In genomic region chr10:111419375-111420194, GRCm38 (mm10) we compare ENCODE assay signal across 8 mouse cellular contexts. TPM values are rescaled to one million over a fixed set of nuclear protein-coding genes. Genes with fewer than 3 reads are reported as not detected.
DNase-seq lines count a peak whose midpoint lies in the region; ATAC-seq lines count a peak whose summit lies in the region.

No protein-coding gene starts in this region.

- no peak overlapping the region for H3K27ac ChIP-seq in kidney, embryonic 14.5 days (ENCODE audit: low read depth, low read length)
- H3K27ac ChIP-seq in heart, embryonic 14.5 days (replicated peaks in 1 of 2; ENCODE audit: control insufficient read depth in 1 of 2, insufficient read depth in 1 of 2, low read depth in 2 of 2, low read length in 2 of 2) = no peak overlapping the region
- no peak overlapping the region for H3K27ac ChIP-seq in limb, embryonic 13.5 days
- H3K27ac ChIP-seq in stomach, embryonic 15.5 days = no peak overlapping the region

- no peak for DNase-seq in kidney, adult 9 months
- peak; percentile 11 for DNase-seq in cerebellum, adult 9-11 months
- no peak for DNase-seq in urinary bladder, postnatal 4 days (ENCODE audit: low spot score in 2 of 2)
- DNase-seq in adrenal gland, postnatal 25 days = no peak

- H3K4me1 ChIP-seq in kidney, embryonic 14.5 days (ENCODE audit: control insufficient read depth, insufficient read depth, low read length) = peaks cover 15% of the 10 kb centered on the region
- H3K4me1 ChIP-seq in heart, embryonic 14.5 days (ENCODE audit: control insufficient read depth in 2 of 2, insufficient read depth in 2 of 2, low read length in 2 of 2) = peaks cover 10 to 30% of the 10 kb centered on the region in 2 experiments
- H3K4me1 ChIP-seq in limb, embryonic 13.5 days = peaks cover 26% of the 10 kb centered on the region
- H3K4me1 ChIP-seq in stomach, embryonic 15.5 days = peaks cover 12% of the 10 kb centered on the region

- peak overlapping the region; percentile 31; the same call in 1 of the 2 replicates for H3K9ac ChIP-seq in kidney, embryonic 14.5 days (ENCODE audit: low read depth, low read length)
- H3K9ac ChIP-seq in heart, embryonic 14.5 days (ENCODE audit: low read length) = peak overlapping the region; percentile 62
- peak overlapping the region; percentile 43 for H3K9ac ChIP-seq in limb, embryonic 13.5 days
- no peak overlapping the region; the same call in 1 of the 2 replicates for H3K9ac ChIP-seq in stomach, embryonic 15.5 days

- 22% methylated on average over 23 of the region's 23 CpGs for WGBS in kidney, embryonic 14.5 days
- WGBS in heart, embryonic 14.5 days = 27% methylated on average over 23 of the region's 23 CpGs
- WGBS in limb, embryonic 13.5 days = 19% methylated on average over 23 of the region's 23 CpGs
- WGBS in stomach, embryonic 15.5 days = 22% methylated on average over 23 of the region's 23 CpGs

- peak overlapping the region; percentile 51 for H3K4me2 ChIP-seq in kidney, embryonic 14.5 days (replicated peaks; ENCODE audit: low read depth, low read length)
- peak overlapping the region; percentile 65 for H3K4me2 ChIP-seq in heart, embryonic 14.5 days (ENCODE audit: low read length)
- peak overlapping the region; percentile 65 for H3K4me2 ChIP-seq in limb, embryonic 13.5 days (replicated peaks)
- H3K4me2 ChIP-seq in stomach, embryonic 15.5 days = peak overlapping the region; percentile 53

- H3K4me3 ChIP-seq in kidney, embryonic 14.5 days (ENCODE audit: low read length) = peak overlapping the region; percentile 31
- peak overlapping the region; percentile 1 to 17; a peak in 2 of 4 replicates for H3K4me3 ChIP-seq in heart, embryonic 14.5 days (ENCODE audit: control insufficient read depth in 1 of 2, insufficient read depth in 1 of 2, low read depth in 1 of 2, low read length in 2 of 2)
- H3K4me3 ChIP-seq in limb, embryonic 13.5 days = peak overlapping the region; percentile 36
- H3K4me3 ChIP-seq in stomach, embryonic 15.5 days (replicated peaks) = peak overlapping the region; percentile 28

- peak; percentile 50; the same call in 1 of the 2 replicates for ATAC-seq in kidney, embryonic 14.5 days (ENCODE audit: low FRiP score, low TSS enrichment)
- ATAC-seq in heart, embryonic 14.5 days (ENCODE audit: insufficient number of reproducible peaks, insufficient read depth, low FRiP score, low read depth) = no peak
- ATAC-seq in limb, embryonic 13.5 days (ENCODE audit: low FRiP score, low read depth) = no peak
- no peak for ATAC-seq in stomach, embryonic 15.5 days (ENCODE audit: insufficient read depth, low FRiP score, low read depth)

- no peaks in the 10 kb centered on the region for H3K9me3 ChIP-seq in kidney, embryonic 14.5 days (ENCODE audit: control insufficient read depth, low read length)
- no peaks in the 10 kb centered on the region for H3K9me3 ChIP-seq in heart, embryonic 14.5 days (ENCODE audit: control insufficient read depth, low read length)
- H3K9me3 ChIP-seq in limb, embryonic 13.5 days = no peaks in the 10 kb centered on the region
- H3K9me3 ChIP-seq in stomach, embryonic 15.5 days = no peaks in the 10 kb centered on the region

- H3K36me3 ChIP-seq in kidney, embryonic 14.5 days (ENCODE audit: control insufficient read depth, insufficient read depth, low read length) = no peaks in the 10 kb centered on the region
- H3K36me3 ChIP-seq in heart, embryonic 14.5 days (ENCODE audit: control insufficient read depth, insufficient read depth, low read length) = no peaks in the 10 kb centered on the region
- no peaks in the 10 kb centered on the region for H3K36me3 ChIP-seq in limb, embryonic 13.5 days
- no peaks in the 10 kb centered on the region for H3K36me3 ChIP-seq in stomach, embryonic 15.5 days

- H3K27me3 ChIP-seq in kidney, embryonic 14.5 days (ENCODE audit: control insufficient read depth, insufficient read depth, low read length) = no peaks in the 10 kb centered on the region
- no peaks in the 10 kb centered on the region for H3K27me3 ChIP-seq in heart, embryonic 14.5 days (ENCODE audit: control insufficient read depth, insufficient read depth, low read length)
- H3K27me3 ChIP-seq in limb, embryonic 13.5 days = no peaks in the 10 kb centered on the region
- no peaks in the 10 kb centered on the region for H3K27me3 ChIP-seq in stomach, embryonic 15.5 days (replicated peaks)

RNA-seq across cellular contexts. Expression of gene Nap1l1, which starts 53.4 kb away (rescaled TPM):
- polyA plus RNA-seq in kidney, embryonic 14.5 days (2014; fragmentation: Nextera tagmentation; extraction: Ambion mirVana) = 315 and 346 TPM in 2 replicates
- 124 and 133 TPM in 2 replicates for polyA plus RNA-seq in heart, embryonic 14.5 days (2014; fragmentation: Nextera tagmentation; extraction: Ambion mirVana)
- 283 and 285 TPM in 2 replicates for polyA plus RNA-seq in limb, embryonic 13.5 days (2015; fragmentation: Nextera tagmentation; extraction: Ambion mirVana)
- polyA plus RNA-seq in stomach, embryonic 15.5 days (2015; fragmentation: Nextera tagmentation; extraction: Ambion mirVana) = 188 and 214 TPM in 2 replicates
- 150 and 162 TPM in 2 replicates for total RNA-seq in adrenal gland, postnatal 25 days (2021)
